Mouse (Mus musculus) stomach, embryonic 14.5 days (tissue): ENCODE measurements around the gene Grik4. TPM values are rescaled to one million over a fixed set of nuclear protein-coding genes. Genes with fewer than 3 reads are reported as not detected.

Experiments
- ATAC-seq: fragments of 200-750 bp; cut with Nextera tagmentation; 2 replicates; pipeline ENCODE4 v1.8.0; 2017; ENCODE audit warnings: low read depth, moderate TSS enrichment; ENCODE audit not compliant: insufficient number of reproducible peaks, insufficient read depth, low FRiP score
- H3K27ac ChIP-seq: fragments of 300-500 bp; sonication (generic); 2 replicates; pipeline ENCODE4 v1.5.1; 2014; ENCODE audit warnings: mild to moderate bottlenecking, low read length, moderate library complexity, mixed read lengths
- H3K27me3 ChIP-seq: fragments of 300-500 bp; sonication (generic); 2 replicates; pipeline ENCODE4 v1.6.1; 2014; ENCODE audit warnings: low read length, control low read depth, mixed read lengths; ENCODE audit not compliant: control insufficient read depth, insufficient read depth
- H3K36me3 ChIP-seq: fragments of 300-500 bp; sonication (generic); 2 replicates; pipeline ENCODE4 v1.6.1; 2014; ENCODE audit warnings: mild to moderate bottlenecking, control low read depth, low read length, moderate library complexity, mixed read lengths; ENCODE audit not compliant: control insufficient read depth, insufficient read depth
- H3K4me1 ChIP-seq: fragments of 300-500 bp; sonication (generic); 2 replicates; pipeline ENCODE4 v1.6.1; 2014; ENCODE audit warnings: low read length, control low read depth, mixed read lengths; ENCODE audit not compliant: control insufficient read depth, insufficient read depth
- H3K4me2 ChIP-seq: fragments of 300-500 bp; sonication (generic); replicated peaks from 2 replicates; pipeline ENCODE4 v1.6.1; 2014; ENCODE audit warnings: low read depth, low read length, control low read depth
- H3K4me3 ChIP-seq: fragments of 300-500 bp; sonication (generic); 2 replicates; pipeline ENCODE4 v1.5.1; 2014; ENCODE audit warnings: low read depth, low read length, control low read depth
- H3K9ac ChIP-seq: fragments of 300-500 bp; sonication (generic); replicated peaks from 2 replicates; pipeline ENCODE4 v1.6.1; 2014; ENCODE audit warnings: low read depth, mild to moderate bottlenecking, control low read depth, low read length, moderate library complexity, mixed read lengths
- H3K9me3 ChIP-seq: fragments of 300-500 bp; sonication (generic); 2 replicates; pipeline ENCODE4 v1.6.1; 2016; ENCODE audit warnings: low read depth, low read length, control low read depth; ENCODE audit not compliant: control insufficient read depth
- WGBS: fragments of 180-500 bp; shearing (Covaris S2); extraction: QIAGEN DNeasy Blood & Tissue Kit; methylation state at CpG from one replicate; pipeline ENCODE4 v1.1.7; 2014; 5-methylcytosine and 5-hydroxymethylcytosine counted together
- polyA plus RNA-seq: library from polyadenylated mRNA; unstranded; fragments of >200 nt; fragmentation: Nextera tagmentation; extraction: Ambion mirVana; gene quantifications from 2 replicates; pipeline ENCODE4 v1.2.1, GENCODE M21; 2014

Grik4 gene
- polyA plus RNA-seq, 1 experiment from 2014 or later = 1.4 TPM

GRCm38 (mm10) chr9:42848061-42848460, 96.2 kb downstream of the Grik4 start:
- Histone ChIP-seq H3K4me2 (no peak overlapping the region), H3K27me3 (no peaks in the 10 kb centered on the region), H3K9ac (no peak overlapping the region), H3K4me3 (no peak overlapping the region), H3K9me3 (no peaks in the 10 kb centered on the region), H3K27ac (no peak overlapping the region), H3K4me1 (peaks cover 2% of the 10 kb centered on the region; the same call in 1 of the 2 replicates), H3K36me3 (no peaks in the 10 kb centered on the region)
- no peak for ATAC-seq
- 33% methylated on average over 8 of the region's 9 CpGs for whole genome bisulfite sequencing

- Histone ChIP-seq H3K27ac (no peak overlapping the region), H3K4me2 (no peak overlapping the region), H3K4me3 (no peak overlapping the region), H3K36me3 (no peaks in the 10 kb centered on the region), H3K9me3 (no peaks in the 10 kb centered on the region), H3K4me1 (peaks cover 2% of the 10 kb centered on the region; the same call in 1 of the 2 replicates), H3K9ac (no peak overlapping the region), H3K27me3 (no peaks in the 10 kb centered on the region)
- WGBS = 69% methylated on average over 10 of the region's 10 CpGs
- ATAC-seq = no peak
Measured at GRCm38 (mm10) chr9:42846676-42847425, 97.4 kb downstream of the Grik4 start.

GRCm38 (mm10) chr9:42846139-42846538, 98.2 kb downstream of the Grik4 start:
- H3K4me3 ChIP-seq = no peak overlapping the region
- 49% methylated on average over 4 of the region's 4 CpGs for WGBS

GRCm38 (mm10) chr9:42844301-42844700, 100.0 kb downstream of the Grik4 start:
- H3K27me3 ChIP-seq = no peaks in the 10 kb centered on the region
- H3K4me1 ChIP-seq = peaks cover 2% of the 10 kb centered on the region; the same call in 1 of the 2 replicates
- H3K4me2 ChIP-seq = no peak overlapping the region
- no peaks in the 10 kb centered on the region for H3K36me3 ChIP-seq
- no peak overlapping the region for H3K27ac ChIP-seq
- no peak for ATAC-seq
- no peak overlapping the region for H3K9ac ChIP-seq
- WGBS = 87% methylated on average over 5 of the region's 5 CpGs
- H3K9me3 ChIP-seq = no peaks in the 10 kb centered on the region
- no peak overlapping the region for H3K4me3 ChIP-seq

More at GRCm38 (mm10) chr9:42846139-42846538, 98.2 kb downstream of the Grik4 start:
- H3K27me3 ChIP-seq = no peaks in the 10 kb centered on the region
- no peak overlapping the region for H3K4me2 ChIP-seq
- peaks cover 2% of the 10 kb centered on the region; the same call in 1 of the 2 replicates for H3K4me1 ChIP-seq
- H3K27ac ChIP-seq = no peak overlapping the region
- H3K9me3 ChIP-seq = no peaks in the 10 kb centered on the region
- H3K36me3 ChIP-seq = no peaks in the 10 kb centered on the region
- no peak for ATAC-seq
- no peak overlapping the region for H3K9ac ChIP-seq

- no peak for ATAC-seq
- no peaks in the 10 kb centered on the region for H3K36me3 ChIP-seq
- no peak overlapping the region for H3K27ac ChIP-seq
- H3K27me3 ChIP-seq = no peaks in the 10 kb centered on the region
- H3K4me2 ChIP-seq = no peak overlapping the region
- H3K9ac ChIP-seq = no peak overlapping the region
- H3K4me3 ChIP-seq = no peak overlapping the region
- H3K4me1 ChIP-seq = no peaks in the 10 kb centered on the region
- 67% methylated on average over 5 of the region's 5 CpGs for WGBS
- no peaks in the 10 kb centered on the region for H3K9me3 ChIP-seq
Measured at GRCm38 (mm10) chr9:42838299-42838698, 106.0 kb downstream of the Grik4 start.

- no peak overlapping the region for H3K9ac ChIP-seq
- 58% methylated on average over 6 of the region's 6 CpGs for WGBS
- H3K4me2 ChIP-seq = no peak overlapping the region
- no peaks in the 10 kb centered on the region for H3K36me3 ChIP-seq
- no peak for ATAC-seq
- no peak overlapping the region for H3K27ac ChIP-seq
- H3K27me3 ChIP-seq = no peaks in the 10 kb centered on the region
- H3K4me1 ChIP-seq = no peaks in the 10 kb centered on the region
- no peak overlapping the region for H3K4me3 ChIP-seq
- H3K9me3 ChIP-seq = no peaks in the 10 kb centered on the region
Measured at GRCm38 (mm10) chr9:42837498-42837897, 106.8 kb downstream of the Grik4 start.

- no peaks in the 10 kb centered on the region for H3K36me3 ChIP-seq
- H3K4me3 ChIP-seq = no peak overlapping the region
- H3K27me3 ChIP-seq = no peaks in the 10 kb centered on the region
- H3K4me1 ChIP-seq = no peaks in the 10 kb centered on the region
- no peak overlapping the region for H3K27ac ChIP-seq
- no peak for ATAC-seq
- H3K9ac ChIP-seq = no peak overlapping the region
- no peaks in the 10 kb centered on the region for H3K9me3 ChIP-seq
- no peak overlapping the region for H3K4me2 ChIP-seq
- 71% methylated on average over 6 of the region's 6 CpGs for WGBS
Measured at GRCm38 (mm10) chr9:42831558-42831957, 112.7 kb downstream of the Grik4 start.

- Histone ChIP-seq H3K27ac (no peak overlapping the region), H3K4me3 (no peak overlapping the region), H3K4me1 (no peaks in the 10 kb centered on the region), H3K9ac (no peak overlapping the region), H3K36me3 (no peaks in the 10 kb centered on the region), H3K27me3 (no peaks in the 10 kb centered on the region), H3K4me2 (no peak overlapping the region), H3K9me3 (no peaks in the 10 kb centered on the region)
- no peak for ATAC-seq
- WGBS = 45% methylated on average over 3 of the region's 3 CpGs
Measured at GRCm38 (mm10) chr9:42819247-42819646, 125.0 kb downstream of the Grik4 start.

GRCm38 (mm10) chr9:42816815-42817214, 127.5 kb downstream of the Grik4 start:
- 73% methylated on average over 1 of the region's 1 CpGs for WGBS
- H3K9me3 ChIP-seq = no peaks in the 10 kb centered on the region

More at GRCm38 (mm10) chr9:42816815-42817214, 127.5 kb downstream of the Grik4 start:
- no peak overlapping the region for H3K9ac ChIP-seq
- no peak overlapping the region for H3K4me3 ChIP-seq
- no peak overlapping the region for H3K27ac ChIP-seq
- H3K4me2 ChIP-seq = no peak overlapping the region
- H3K27me3 ChIP-seq = no peaks in the 10 kb centered on the region
- H3K4me1 ChIP-seq = no peaks in the 10 kb centered on the region
- no peaks in the 10 kb centered on the region for H3K36me3 ChIP-seq
- no peak for ATAC-seq
